Mouse (Mus musculus) kidney, postnatal 14 days (tissue): ENCODE measurements around the gene Tent5a.

Source experiments
- DNase-seq: peaks from one replicate; pipeline ENCODE4 v3.0.0; 2022; ENCODE audit warnings: mixed read lengths

Gene Tent5a

GRCm38 (mm10) chr9:85327242-85328211 lies at the start of gene Tent5a:
Gene Tent5a (minus strand): TSS chr9:85327348.
- DNase-seq: peak; percentile 90

GRCm38 (mm10) chr9:85376643-85377307 lies 49.6 kb upstream of the Tent5a start:
- peak; percentile 19 for DNase-seq

- no peak for DNase-seq
Observed at GRCm38 (mm10) chr9:85375152-85375551, 48.0 kb upstream of the Tent5a start.

GRCm38 (mm10) chr9:85372034-85372433 lies 44.9 kb upstream of the Tent5a start:
- DNase-seq: peak; percentile 14

GRCm38 (mm10) chr9:85369512-85369911 lies 42.4 kb upstream of the Tent5a start:
- DNase-seq: no peak

- DNase-seq: no peak
Observed at GRCm38 (mm10) chr9:85357154-85357860, 30.2 kb upstream of the Tent5a start.

- DNase-seq: no peak
Observed at GRCm38 (mm10) chr9:85355559-85355958, 28.4 kb upstream of the Tent5a start.

- peak; percentile 5 for DNase-seq
Observed at GRCm38 (mm10) chr9:85347823-85348523, 20.8 kb upstream of the Tent5a start.

- DNase-seq: no peak
Observed at GRCm38 (mm10) chr9:85342892-85343785, 16.0 kb upstream of the Tent5a start.

GRCm38 (mm10) chr9:85340303-85340702 lies 13.2 kb upstream of the Tent5a start:
- DNase-seq: no peak

GRCm38 (mm10) chr9:85336046-85336445 lies 8.9 kb upstream of the Tent5a start:
- no peak for DNase-seq

GRCm38 (mm10) chr9:85331521-85331920 lies 4.4 kb upstream of the Tent5a start:
- peak; percentile 41 for DNase-seq

- peak; percentile 90 for DNase-seq
Observed at GRCm38 (mm10) chr9:85328259-85328658, 1.1 kb upstream of the Tent5a start.

GRCm38 (mm10) chr9:85326292-85327241 lies 581 bp downstream of the Tent5a start:
- DNase-seq: peak; percentile 58

- DNase-seq: no peak
Observed at GRCm38 (mm10) chr9:85325201-85325868, 1.8 kb downstream of the Tent5a start.

GRCm38 (mm10) chr9:85324158-85324875 lies 2.8 kb downstream of the Tent5a start:
- DNase-seq: no peak

- no peak for DNase-seq
Observed at GRCm38 (mm10) chr9:85320167-85320951, 6.8 kb downstream of the Tent5a start.

- DNase-seq: no peak
Observed at GRCm38 (mm10) chr9:85316122-85316521, 11.0 kb downstream of the Tent5a start.
